Mouse (Mus musculus): ENCODE measurements around the gene Sgsm3.
A peak's percentile ranks its signal among the peaks of the same experiment; 100 is the strongest.

Gene Sgsm3

GRCm38 (mm10) chr15:81027378-81028173 is 50.0 kb downstream of the Sgsm3 start:
- peak; percentile 85 for DNase-seq (ENCODE audit: low spot score)

DNA sequence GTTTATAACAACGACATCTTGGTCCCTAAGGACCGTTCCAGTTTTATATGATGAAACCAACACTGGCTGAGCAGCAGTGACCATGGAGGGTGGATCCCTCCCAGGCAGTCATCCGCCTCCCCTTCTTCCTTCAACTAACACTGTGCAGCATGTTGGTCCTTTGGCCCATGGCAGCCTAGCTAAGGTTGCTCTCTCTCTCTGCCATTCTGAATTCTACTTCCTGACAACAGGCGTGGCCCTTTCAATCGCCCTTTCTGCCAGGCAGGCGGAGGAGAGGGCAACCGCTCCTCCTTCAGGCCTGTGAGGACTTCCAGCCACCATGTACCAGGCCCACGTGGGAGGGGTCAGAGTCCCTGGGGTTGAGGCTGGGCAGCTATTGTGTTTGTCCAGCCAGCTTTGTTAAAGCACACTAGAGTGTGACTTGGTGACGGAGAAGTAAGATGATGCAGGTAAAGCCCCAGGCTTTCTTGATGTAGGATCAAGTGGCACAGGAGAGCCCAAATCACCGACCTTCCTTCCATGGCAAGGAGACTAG is 53.4 kb downstream of the Sgsm3 start:
- DNase-seq (ENCODE audit: low spot score): no peak

- no peak for DNase-seq (ENCODE audit: low spot score)
These were observed 54.0 kb downstream of the Sgsm3 start for GRCm38 (mm10) chr15:81031611-81032010.

DNA sequence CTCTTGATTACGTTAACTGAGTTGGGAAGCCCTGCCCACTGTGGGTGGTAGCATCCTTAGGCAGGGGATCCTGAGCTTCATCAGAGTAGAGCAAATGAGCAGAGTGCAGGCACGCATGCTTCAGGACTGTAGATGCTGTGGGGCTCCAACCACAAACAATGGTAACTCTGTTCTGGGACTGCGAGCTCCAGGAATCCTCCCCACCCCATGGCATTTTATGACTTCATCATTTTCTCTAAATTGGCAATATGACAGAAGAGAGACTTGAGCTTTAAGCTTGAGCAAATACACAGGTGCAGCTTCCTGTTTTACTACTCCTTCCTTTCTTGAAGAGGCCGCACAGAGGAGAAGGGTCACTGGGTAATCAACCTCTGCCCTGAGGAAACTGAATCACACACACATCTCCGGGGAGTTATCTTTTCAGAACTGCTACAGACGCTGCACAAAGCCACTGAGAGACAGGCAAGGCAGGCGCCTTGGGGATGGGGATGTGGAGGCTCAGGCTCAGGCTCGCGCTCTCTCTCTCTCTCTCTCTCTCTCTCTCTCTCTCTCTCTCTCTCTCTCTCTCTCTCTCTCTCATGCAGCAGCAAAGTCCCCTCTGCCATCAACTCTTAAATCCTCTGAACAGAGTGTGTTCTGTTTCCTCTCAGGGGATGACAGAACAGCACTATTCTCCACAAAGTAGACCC is 55.5 kb downstream of the Sgsm3 start:
- DNase-seq (ENCODE audit: low spot score): no peak

DNA sequence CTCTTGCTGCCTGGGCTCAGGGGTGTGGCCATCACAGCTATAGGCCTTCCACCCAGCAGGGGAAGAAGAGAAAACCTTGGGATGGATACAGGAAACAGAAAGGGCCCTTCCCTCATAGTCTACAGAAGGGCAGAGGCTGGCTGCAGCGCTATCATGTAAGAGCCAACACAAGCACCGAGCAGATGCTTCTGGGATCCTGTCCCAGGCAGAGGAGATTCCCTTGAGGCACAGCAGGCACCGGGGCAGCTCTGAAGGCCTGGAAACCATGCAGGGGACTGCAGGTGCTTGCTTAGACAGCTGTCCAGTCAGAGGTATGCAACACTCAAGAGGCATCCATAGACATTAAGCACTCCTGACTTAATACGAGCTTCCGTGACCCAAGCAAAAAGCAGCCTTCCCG is 56.6 kb downstream of the Sgsm3 start:
- no peak for DNase-seq (ENCODE audit: low spot score)

GRCm38 (mm10) chr15:81035417-81036162 is 58.0 kb downstream of the Sgsm3 start:
- no peak for DNase-seq (ENCODE audit: low spot score)

DNA sequence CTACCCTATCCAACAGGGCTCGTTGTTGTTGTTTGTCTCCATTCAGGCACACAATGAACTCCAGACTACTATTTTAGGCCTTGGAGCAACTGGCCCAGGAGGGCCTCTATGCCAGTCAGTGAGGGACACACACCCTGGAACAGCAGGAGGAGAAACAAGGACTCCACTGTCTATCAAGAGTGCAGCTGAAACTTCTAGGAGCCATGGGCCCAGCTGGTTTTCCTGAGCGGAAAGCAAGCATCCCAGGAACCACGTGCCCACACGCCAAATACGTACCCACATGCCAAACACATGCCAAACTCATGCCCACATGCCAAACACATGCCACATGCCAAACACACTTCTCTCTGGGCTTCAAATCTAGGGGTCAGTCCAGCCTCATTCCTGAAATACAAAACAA is 60.9 kb downstream of the Sgsm3 start:
- DNase-seq (ENCODE audit: low spot score): no peak

DNA sequence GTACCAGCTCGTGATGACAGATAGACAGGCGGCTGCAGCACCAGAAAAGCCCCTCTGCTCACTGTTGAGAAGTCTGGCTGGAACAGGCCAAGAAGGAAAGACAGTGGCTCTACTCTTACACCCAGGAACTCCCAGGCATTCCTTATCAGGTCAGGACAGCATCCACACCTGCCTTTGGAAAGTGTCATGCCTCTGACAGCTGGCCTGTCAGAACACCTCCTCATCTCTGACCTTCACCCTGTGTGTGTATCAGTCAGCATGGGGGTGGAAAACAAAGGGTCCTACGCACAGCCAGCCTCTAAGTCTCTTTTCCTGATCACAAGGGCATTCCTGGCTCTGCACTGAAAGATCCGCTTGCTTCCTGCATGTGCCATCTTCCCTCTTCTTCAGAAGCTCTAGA is 64.2 kb downstream of the Sgsm3 start:
- DNase-seq (ENCODE audit: low spot score): no peak

DNA sequence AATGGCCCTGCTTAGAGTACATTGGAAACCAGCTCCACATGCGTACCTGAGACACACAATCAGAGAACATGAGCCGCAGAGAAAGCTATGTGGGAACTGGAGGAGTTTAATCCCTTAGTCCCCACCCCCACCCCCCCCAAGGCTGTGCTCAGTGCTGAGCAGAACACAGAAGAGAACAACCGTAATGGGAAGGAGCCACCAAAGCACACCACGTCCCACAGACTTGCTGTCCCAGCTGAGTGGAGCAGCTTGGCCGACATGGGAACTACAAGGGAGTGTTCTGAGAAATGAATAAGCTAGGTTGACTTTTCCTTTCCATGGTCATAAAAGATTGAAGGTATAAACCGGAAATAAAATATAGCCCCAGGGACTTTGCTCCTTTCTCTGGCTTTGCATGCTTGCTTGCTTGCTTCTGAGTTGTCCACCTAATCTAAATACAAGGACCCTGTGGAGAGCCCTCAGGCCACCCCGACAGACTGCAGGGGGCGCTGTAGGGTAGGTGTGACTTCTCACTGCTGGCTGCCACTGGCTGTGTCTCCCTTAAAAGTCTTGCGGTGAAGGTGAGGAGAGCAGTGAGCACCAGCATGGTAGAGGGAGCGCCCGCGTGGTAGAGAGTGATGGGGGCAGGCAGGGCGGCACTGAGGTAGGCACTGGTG is 64.8 kb downstream of the Sgsm3 start:
- DNase-seq (ENCODE audit: low spot score): peak; percentile 57

- no peak for DNase-seq (ENCODE audit: low spot score)
These were observed 66.9 kb downstream of the Sgsm3 start for GRCm38 (mm10) chr15:81044446-81044845.

- no peak for DNase-seq (ENCODE audit: low spot score)
These were observed 67.8 kb downstream of the Sgsm3 start for GRCm38 (mm10) chr15:81045336-81045735.

GRCm38 (mm10) chr15:81046061-81046460 is 68.5 kb downstream of the Sgsm3 start:
- DNase-seq (ENCODE audit: low spot score): no peak

DNA sequence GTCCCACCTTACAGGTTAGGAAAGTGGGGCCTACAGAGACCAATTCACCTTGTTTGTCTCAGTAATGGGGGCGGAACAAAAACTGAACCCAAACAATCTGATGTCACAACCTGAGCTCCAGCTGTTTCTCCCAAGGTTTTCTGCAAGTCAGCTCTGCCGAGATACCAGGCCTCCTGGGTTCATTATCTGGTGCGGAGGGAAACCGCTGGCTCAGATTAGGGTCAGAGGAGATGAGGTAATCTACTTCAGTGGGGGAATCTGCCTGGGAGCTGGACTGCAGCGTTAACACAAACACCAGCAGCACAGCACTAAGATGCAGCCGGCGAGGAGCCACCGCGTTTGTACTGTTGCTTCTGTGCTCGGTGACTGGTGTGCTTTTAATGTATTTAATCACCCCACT is 69.9 kb downstream of the Sgsm3 start:
- DNase-seq (ENCODE audit: low spot score): no peak

- peak; percentile 48 for DNase-seq (ENCODE audit: low spot score)
These were observed 72.0 kb downstream of the Sgsm3 start for GRCm38 (mm10) chr15:81049401-81050053.

DNA sequence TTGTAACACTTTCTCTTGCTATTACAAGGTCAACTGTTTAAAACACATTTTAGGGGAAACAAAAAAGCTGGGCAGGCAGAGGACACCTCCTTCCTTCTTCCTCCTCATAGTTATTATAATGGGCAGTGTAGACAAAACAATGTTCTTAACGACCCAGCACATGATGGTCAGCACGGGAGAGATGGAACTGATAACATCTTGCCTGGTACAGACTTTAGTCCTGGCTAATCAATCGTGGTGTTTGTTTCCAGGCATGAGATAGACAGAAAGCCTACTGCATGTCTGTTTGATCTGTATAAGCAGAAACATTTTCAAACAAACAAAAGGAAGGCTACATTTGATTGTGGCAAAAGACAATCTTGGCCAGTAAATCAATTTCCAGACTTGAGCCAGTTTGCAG is 72.9 kb downstream of the Sgsm3 start:
- DNase-seq (ENCODE audit: low spot score): no peak

DNA sequence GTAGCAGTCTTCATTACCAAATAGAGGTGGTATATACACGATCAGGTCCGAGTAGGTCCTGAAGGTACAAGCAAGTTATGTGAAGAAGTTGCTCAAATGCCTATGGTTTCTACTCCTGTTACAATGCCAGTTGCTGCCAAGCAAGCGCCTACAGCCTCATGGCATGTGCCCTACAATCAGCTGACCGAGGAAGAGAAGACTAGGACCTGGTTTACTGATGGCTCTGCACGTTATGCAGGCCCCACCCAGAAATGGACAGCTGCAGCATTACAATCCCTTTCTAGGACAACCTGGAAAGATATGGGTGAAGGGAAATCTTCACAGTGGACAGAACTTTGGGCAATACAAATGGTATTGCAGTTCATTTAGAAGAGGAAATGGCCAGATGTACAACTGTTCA is 74.9 kb downstream of the Sgsm3 start:
- no peak for DNase-seq (ENCODE audit: low spot score)

- DNase-seq (ENCODE audit: low spot score): no peak
These were observed 77.9 kb downstream of the Sgsm3 start for GRCm38 (mm10) chr15:81055488-81055887.

DNA sequence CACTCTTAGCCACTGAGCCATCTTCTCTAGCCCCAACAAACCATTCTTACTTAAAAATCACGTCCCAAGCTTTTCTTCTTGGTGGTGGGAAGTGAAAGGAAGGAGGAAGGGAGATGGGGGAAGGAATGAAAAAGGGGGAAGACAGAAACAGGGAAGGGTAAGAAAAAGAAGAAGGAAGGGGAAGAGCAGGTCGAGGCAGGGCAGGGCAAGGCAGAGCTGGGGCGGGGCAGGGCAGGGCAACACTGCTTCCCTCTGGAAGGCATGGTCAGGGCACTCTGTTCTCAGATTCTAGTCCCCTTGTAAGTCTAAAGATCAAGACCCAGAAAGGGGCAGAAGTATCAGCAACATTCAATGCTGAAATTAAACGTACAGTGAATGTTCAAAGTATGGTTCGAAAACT is 80.2 kb downstream of the Sgsm3 start:
- no peak for DNase-seq (ENCODE audit: low spot score)

DNA sequence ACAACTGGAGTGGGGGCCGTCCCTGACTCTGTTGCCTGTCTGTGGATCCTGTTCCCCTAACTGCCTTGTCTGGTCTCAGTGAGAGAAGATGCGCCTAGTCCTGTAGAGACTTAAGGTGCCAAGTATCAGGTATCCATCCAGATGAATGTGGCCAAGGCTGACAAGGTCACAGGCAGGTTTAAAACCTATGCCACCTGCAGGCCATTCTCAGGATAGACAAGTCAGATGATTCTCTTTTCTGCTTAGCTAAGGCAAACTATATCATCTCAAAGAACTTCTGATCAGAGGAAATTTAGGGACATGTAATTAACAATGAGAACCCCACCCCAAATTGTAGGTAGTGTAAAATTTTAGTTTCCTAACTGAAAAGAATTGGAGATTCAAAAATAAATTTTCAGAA is 83.4 kb downstream of the Sgsm3 start:
- no peak for DNase-seq (ENCODE audit: low spot score)
